Mouse (Mus musculus): Measurements from ENCODE around the gene Slc16a2.
"Not testable (repeated sequence)": the region's sequence is repeated elsewhere in the genome, so short reads cannot be mapped to it uniquely, and the experiment has no call there.

Slc16a2 gene

GRCm38 (mm10) chrX:103670245-103670644, 151.5 kb downstream of the Slc16a2 start:
- no peak for DNase-seq (ENCODE audit: extremely low read depth, insufficient read length, low spot score)

DNA sequence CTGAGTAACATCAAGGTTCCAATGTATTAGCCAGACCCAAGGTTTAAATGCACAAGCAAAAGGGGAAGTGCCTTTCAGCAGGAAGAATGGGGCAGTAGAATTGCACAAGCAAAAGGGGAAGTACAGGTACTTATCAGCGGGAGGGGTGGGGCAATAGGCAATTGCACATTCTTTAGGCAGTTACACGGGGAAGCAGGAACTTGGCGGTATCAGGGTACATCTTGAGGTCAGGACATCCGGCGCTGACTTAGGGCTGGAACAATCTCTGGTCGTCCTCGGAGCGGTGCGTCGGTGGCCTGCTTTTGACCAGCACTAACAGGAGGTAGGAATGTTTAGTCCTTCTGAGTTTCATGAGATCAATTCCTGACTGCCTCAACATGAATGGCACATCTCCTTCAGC, 157.3 kb downstream of the Slc16a2 start:
- DNase-seq (ENCODE audit: extremely low read depth, insufficient read length, low spot score), result not testable (repeated sequence)

GRCm38 (mm10) chrX:103658985-103659384, 162.8 kb downstream of the Slc16a2 start:
- DNase-seq (ENCODE audit: extremely low read depth, insufficient read length, low spot score), result no peak

GRCm38 (mm10) chrX:103653021-103653420, 168.8 kb downstream of the Slc16a2 start:
- DNase-seq (ENCODE audit: extremely low read depth, insufficient read length, low spot score), result no peak

GRCm38 (mm10) chrX:103652048-103652447, 169.7 kb downstream of the Slc16a2 start:
- no peak for DNase-seq (ENCODE audit: extremely low read depth, insufficient read length, low spot score)
